8 mouse cellular contexts compared by ENCODE assay signal in the genomic region with DNA sequence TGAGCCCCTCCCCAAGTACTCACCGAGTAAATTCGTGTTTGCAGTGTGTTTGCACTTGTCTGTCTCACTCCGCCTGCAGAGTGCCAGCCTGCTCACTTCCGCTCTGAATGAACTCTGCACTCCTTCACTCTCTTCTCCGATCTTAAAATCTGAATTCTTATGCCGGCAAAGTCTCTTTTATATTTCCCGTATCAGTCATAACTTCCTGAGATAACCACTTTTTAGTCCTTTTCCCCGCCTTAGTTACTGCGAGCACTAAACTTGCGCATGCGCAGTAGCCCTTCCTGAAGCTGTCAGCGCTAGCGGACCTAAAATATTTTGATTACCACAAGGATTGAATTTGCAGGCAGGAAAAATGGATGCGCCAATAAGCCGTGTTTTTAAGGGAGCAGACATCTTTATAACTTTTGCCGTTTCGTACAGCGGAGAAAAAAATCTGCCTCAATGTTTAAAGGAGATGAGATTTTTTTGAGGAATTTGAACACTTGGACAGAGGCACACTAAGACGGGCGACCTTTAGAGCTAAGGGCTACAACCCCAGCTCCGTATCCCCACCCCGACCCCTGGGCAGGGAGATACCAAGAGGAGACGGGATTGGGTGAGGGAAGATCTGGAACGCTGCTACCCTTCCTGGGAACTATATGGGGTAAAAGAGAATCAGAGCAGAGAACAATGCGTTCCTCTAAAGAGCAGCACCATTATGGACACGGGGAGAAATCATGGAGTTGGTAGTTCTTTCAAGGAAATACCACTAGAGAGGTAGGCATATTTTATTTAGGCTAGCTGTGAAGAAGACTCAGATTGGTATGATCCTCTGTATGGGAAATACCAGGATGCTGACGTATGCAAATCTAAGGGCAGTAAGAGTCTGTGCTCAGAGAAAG. TPM values are rescaled to one million over a fixed set of nuclear protein-coding genes. Genes with fewer than 3 reads are reported as not detected.
DNase-seq lines count a peak whose midpoint lies in the region; ATAC-seq and TF ChIP-seq lines count a peak whose summit lies in the region.

A gene (minus strand): TSS at position 545 of the 884 bp plus-strand sequence.

- H3K9ac ChIP-seq in ES-E14 (ENCODE audit: insufficient read depth, low read depth, low read length, poor library complexity, severe bottlenecking): peak within 1 kb of the TSS; percentile 20; the same call in 1 of the 2 replicates
- peak within 1 kb of the TSS; percentile 62 for H3K9ac ChIP-seq in forebrain, postnatal 0 days
- 0 out of 2 replicates have a peak within 1 kb of the TSS, but pooled peaks have one; percentile 0 for H3K9ac ChIP-seq in liver, postnatal 0 days (replicated peaks)
- peak within 1 kb of the TSS; percentile 64 for H3K9ac ChIP-seq in neural tube, embryonic 13.5 days

- H3K27ac ChIP-seq in ES-E14 (ENCODE audit: insufficient read depth, low read depth, low read length, poor library complexity, severe bottlenecking): no peak within 1 kb of the TSS
- peak within 1 kb of the TSS; percentile 91 for H3K27ac ChIP-seq in forebrain, postnatal 0 days (ENCODE audit: low read depth, low read length)
- H3K27ac ChIP-seq in liver, postnatal 0 days (ENCODE audit: low read depth): no peak within 1 kb of the TSS
- H3K27ac ChIP-seq in neural tube, embryonic 13.5 days (replicated peaks): peak within 1 kb of the TSS; percentile 88

- 29% methylated on average over 27 of the region's 27 CpGs for WGBS in forebrain, postnatal 0 days
- WGBS in liver, postnatal 0 days (ENCODE audit: insufficient replicate concordance): 21% methylated on average over 27 of the region's 27 CpGs
- WGBS in neural tube, embryonic 13.5 days: 19% methylated on average over 27 of the region's 27 CpGs

- TF ChIP-seq CTCF in forebrain, postnatal 0 days (IDR thresholded peaks at IDR 0.05; ENCODE audit: low read depth): no peak
- TF ChIP-seq CTCF in liver, postnatal 0 days (IDR thresholded peaks at IDR 0.05; ENCODE audit: low read depth): no peak

- in situ Hi-C loops in ES-E14 (cut with MboI; ENCODE audit: low sequenced_read_pairs in 2 of 2, unreplicated experiment in 2 of 2): no loop called here

- peak; percentile 92 for ATAC-seq in forebrain, postnatal 0 days
- peak; percentile 72 for ATAC-seq in liver, postnatal 0 days
- peak; percentile 95 for ATAC-seq in neural tube, embryonic 13.5 days (ENCODE audit: low read depth)

- peak within 1 kb of the TSS; percentile 52 to 65 for H3K4me3 ChIP-seq in ES-E14 (ENCODE audit: insufficient read depth in 1 of 2, low read depth in 1 of 2, low read length in 2 of 2, poor library complexity in 1 of 2, severe bottlenecking in 1 of 2)
- H3K4me3 ChIP-seq in forebrain, postnatal 0 days (ENCODE audit: low read depth, low read length): peak within 1 kb of the TSS; percentile 46
- H3K4me3 ChIP-seq in liver, postnatal 0 days (ENCODE audit: low read depth, low read length): peak within 1 kb of the TSS; percentile 43
- peak within 1 kb of the TSS; percentile 45 for H3K4me3 ChIP-seq in neural tube, embryonic 13.5 days

- no peaks in the 10 kb centered on the region for H3K27me3 ChIP-seq in forebrain, postnatal 0 days (ENCODE audit: insufficient read depth, low read length)
- no peaks in the 10 kb centered on the region for H3K27me3 ChIP-seq in liver, postnatal 0 days (ENCODE audit: insufficient read depth, low read length)
- H3K27me3 ChIP-seq in neural tube, embryonic 13.5 days: no peaks in the 10 kb centered on the region

- no peaks in the 10 kb centered on the region for H3K9me3 ChIP-seq in ES-E14 (ENCODE audit: control insufficient read depth, insufficient read depth, low read depth, low read length)
- H3K9me3 ChIP-seq in forebrain, postnatal 0 days (ENCODE audit: low read length): 0 out of 2 replicates have a peak, but pooled peaks cover 5% of the 10 kb centered on the region
- H3K9me3 ChIP-seq in liver, postnatal 0 days (ENCODE audit: low read length): no peaks in the 10 kb centered on the region
- H3K9me3 ChIP-seq in neural tube, embryonic 13.5 days: no peaks in the 10 kb centered on the region

- peak within 1 kb of the TSS; percentile 45 for H3K4me2 ChIP-seq in forebrain, postnatal 0 days (ENCODE audit: low read depth)
- peak within 1 kb of the TSS; percentile 60 for H3K4me2 ChIP-seq in liver, postnatal 0 days (ENCODE audit: low read depth, low read length)
- peak within 1 kb of the TSS; percentile 55 for H3K4me2 ChIP-seq in neural tube, embryonic 13.5 days

- no peaks in the 10 kb centered on the region for H3K36me3 ChIP-seq in ES-E14 (ENCODE audit: control insufficient read depth, insufficient read depth, low read length, poor library complexity, severe bottlenecking)
- no peaks in the 10 kb centered on the region for H3K36me3 ChIP-seq in forebrain, postnatal 0 days (ENCODE audit: insufficient read depth)
- no peaks in the 10 kb centered on the region for H3K36me3 ChIP-seq in liver, postnatal 0 days (replicated peaks; ENCODE audit: insufficient read depth, low read length)
- H3K36me3 ChIP-seq in neural tube, embryonic 13.5 days: no peaks in the 10 kb centered on the region

- DNase-seq in ES-E14 (ENCODE audit: low read depth, low spot score): peak; percentile 33
- DNase-seq in cerebellum, adult 11-12 months: peak; percentile 75
- DNase-seq in forebrain, postnatal 0 days: peak; percentile 88
- DNase-seq in heart, postnatal 4 days: peak; percentile 67
- peak; percentile 69 to 76 for DNase-seq in layer of hippocampus, adult 18-20 months (ENCODE audit: low spot score in 2 of 2)
- DNase-seq in liver, postnatal 0 days: peak; percentile 42
- peak; percentile 73 for DNase-seq in testis, postnatal 10 days (ENCODE audit: low spot score)

- no peak for TF ChIP-seq EP300 in liver, postnatal 0 days (IDR thresholded peaks at IDR 0.05; ENCODE audit: low read depth)

- H3K4me1 ChIP-seq in ES-E14 (ENCODE audit: control insufficient read depth in 2 of 2, insufficient read depth in 2 of 2, low read length in 2 of 2, poor library complexity in 1 of 2): no peaks in the 10 kb centered on the region
- no peaks in the 10 kb centered on the region for H3K4me1 ChIP-seq in forebrain, postnatal 0 days (ENCODE audit: insufficient read depth)
- H3K4me1 ChIP-seq in liver, postnatal 0 days (ENCODE audit: insufficient read depth): no peaks in the 10 kb centered on the region
- no peaks in the 10 kb centered on the region for H3K4me1 ChIP-seq in neural tube, embryonic 13.5 days (replicated peaks)

TF ChIP-seq in ES-E14, 5 proteins besides CTCF, POLR2A, EP300 and RAD21:
- TF ChIP-seq ZC3H11A (IDR thresholded peaks at IDR 0.05; ENCODE audit: borderline replicate concordance, low read depth, low read length): no peak
- no peak for TF ChIP-seq ZNF384 (IDR thresholded peaks at IDR 0.05; ENCODE audit: low read depth, low read length)
- peak; percentile 45; the same call in 1 of the 2 replicates for TF ChIP-seq MAFK (IDR thresholded peaks at IDR 0.05; ENCODE audit: insufficient read depth, low read depth, low read length)
- no peak for TF ChIP-seq CHD2 (IDR thresholded peaks at IDR 0.05; ENCODE audit: low read depth, low read length)

RNA-seq across cellular contexts. Expression of the gene that starts here (rescaled TPM):
- 0.79 and 0.80 TPM in 2 replicates for total RNA-seq in ES-E14 (2012; rRNA removed)
- total RNA-seq in forebrain, postnatal 0 days (2014; rRNA removed): 4.2 and 9.9 TPM in 2 replicates
- polyA plus RNA-seq in forebrain, postnatal 0 days (2015; fragmentation: Nextera tagmentation; extraction: Ambion mirVana): 1.5 and 2.8 TPM in 2 replicates
- under 1 TPM; 0.59 to 0.91 TPM for total RNA-seq in heart, postnatal 4 days (2021)
- total RNA-seq in layer of hippocampus, adult 18-20 months (2021): 1 to 10 TPM; 3.1 to 3.6 TPM
- 0.08 TPM in 2 replicates for polyA plus RNA-seq in liver, postnatal 0 days (2015; fragmentation: Nextera tagmentation; extraction: Ambion mirVana)
- polyA plus RNA-seq in neural tube, embryonic 13.5 days (2015; fragmentation: Nextera tagmentation; extraction: Ambion mirVana): 3.9 and 4.1 TPM in 2 replicates

Comparison
In these comparisons a context has a peak if more than half of its experiments do, and no peak if none do; other contexts are left out.
1. Peak in DNase-seq, H3K4me3 ChIP-seq and H3K9ac ChIP-seq in ES-E14; RNA of the gene not detected or under 1 TPM.
2. Peak in DNase-seq in heart, postnatal 4 days; RNA of the gene not detected or under 1 TPM.
3. Peak in DNase-seq, ATAC-seq, H3K4me3 ChIP-seq, H3K9ac ChIP-seq and H3K4me2 ChIP-seq in liver, postnatal 0 days; RNA of the gene not detected or under 1 TPM.
4. DNase-seq: peak in every context shown above with its lines; median percentile 88 in forebrain, postnatal 0 days; 75 in cerebellum, adult 11-12 months; 73 in testis, postnatal 10 days; 72 in layer of hippocampus, adult 18-20 months; 67 in heart, postnatal 4 days; 42 in liver, postnatal 0 days; 33 in ES-E14.
5. H3K27ac ChIP-seq: peak in forebrain, postnatal 0 days (single experiment) and neural tube, embryonic 13.5 days (single experiment); none in ES-E14 (single experiment) and liver, postnatal 0 days (single experiment).
6. H3K9ac ChIP-seq: peak in every context shown above with its lines; median percentile 64 in neural tube, embryonic 13.5 days; 62 in forebrain, postnatal 0 days; 20 in ES-E14; 0 in liver, postnatal 0 days.
7. Peak in every context shown above with its lines, with median percentiles within 50 percentile points of each other: H3K4me3 ChIP-seq, ATAC-seq and H3K4me2 ChIP-seq.